Mouse (Mus musculus) NIH3T3 (cell line): Measurements from ENCODE around the gene Hkdc1.

Experiments used
- DNase-seq: peaks from one replicate; pipeline ENCODE4 v3.0.0-alpha.2; 2012; ENCODE audit warnings: low read depth

Hkdc1 gene

DNA sequence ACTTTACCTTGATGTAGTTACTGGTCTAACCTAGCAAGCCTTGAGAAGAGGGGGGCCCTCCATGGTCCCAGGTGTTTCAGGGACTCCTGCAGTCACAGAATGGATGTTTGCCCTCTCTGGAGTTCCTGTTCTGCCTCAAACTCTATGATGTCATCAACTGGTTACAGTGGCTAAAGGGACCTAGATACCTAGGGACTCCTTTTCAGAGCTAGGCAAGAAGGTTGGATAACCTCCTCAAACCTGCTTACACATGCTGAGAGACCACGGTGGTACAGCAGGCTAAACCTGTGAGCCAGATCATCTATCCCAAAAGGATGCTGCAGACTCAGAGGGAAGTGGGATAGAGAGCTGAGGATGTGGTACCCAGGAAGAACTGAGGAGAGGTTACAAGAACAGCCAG lies 42.5 kb downstream of the Hkdc1 start, which contains the start of gene Hk1:
Gene Hk1, minus strand, starts transcription at position 101 of the 400 bp plus-strand sequence.
- DNase-seq: no peak

DNA sequence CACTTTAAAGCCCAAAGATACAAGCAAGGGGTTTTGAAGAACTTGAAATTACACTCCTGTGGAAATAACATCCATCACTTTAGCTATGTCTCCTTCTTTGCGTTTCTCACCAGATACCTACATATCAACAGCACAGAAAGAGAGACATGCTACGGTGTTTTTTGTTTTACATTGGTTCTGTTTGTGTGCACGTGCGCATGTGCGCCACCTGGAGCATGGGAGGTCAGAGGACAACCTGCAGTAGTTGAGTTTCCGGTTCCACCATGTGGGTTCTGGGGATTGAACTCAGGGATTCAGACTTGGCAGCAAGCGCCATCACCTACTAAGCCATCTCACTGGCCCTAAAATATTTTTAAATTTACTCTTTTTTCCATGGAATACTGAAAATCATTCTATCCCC lies 63.5 kb downstream of the Hkdc1 start:
- no peak for DNase-seq

DNA sequence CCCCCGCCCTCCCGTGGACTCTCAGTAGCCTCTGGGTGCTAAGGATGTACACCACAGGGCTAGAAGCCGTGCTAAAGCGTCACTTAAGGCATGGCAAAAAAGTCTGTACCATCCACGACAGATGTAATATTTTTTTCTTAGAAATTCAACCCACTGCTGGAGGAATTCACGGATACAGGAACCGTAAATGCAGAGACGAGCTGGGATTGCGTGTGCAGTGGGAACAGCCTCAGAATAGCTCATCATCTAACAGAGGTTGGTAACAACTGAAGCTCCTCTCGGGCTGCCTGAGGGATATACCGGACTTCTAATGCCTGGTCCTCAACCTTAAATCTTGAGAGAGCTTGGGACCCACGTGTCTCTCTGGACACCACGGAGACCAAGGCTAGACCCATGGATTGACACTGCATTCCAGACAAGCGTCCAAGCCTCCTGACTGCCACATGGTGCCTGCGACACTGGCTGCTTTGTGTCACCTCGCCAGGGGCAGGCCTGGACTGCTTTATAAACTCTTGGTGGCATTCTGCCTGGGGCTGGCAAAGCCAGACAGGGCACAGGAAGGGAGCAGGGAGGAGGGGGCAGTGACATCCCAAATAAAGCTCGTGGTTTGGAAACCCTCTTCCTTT lies 66.1 kb downstream of the Hkdc1 start:
- DNase-seq: no peak

DNA sequence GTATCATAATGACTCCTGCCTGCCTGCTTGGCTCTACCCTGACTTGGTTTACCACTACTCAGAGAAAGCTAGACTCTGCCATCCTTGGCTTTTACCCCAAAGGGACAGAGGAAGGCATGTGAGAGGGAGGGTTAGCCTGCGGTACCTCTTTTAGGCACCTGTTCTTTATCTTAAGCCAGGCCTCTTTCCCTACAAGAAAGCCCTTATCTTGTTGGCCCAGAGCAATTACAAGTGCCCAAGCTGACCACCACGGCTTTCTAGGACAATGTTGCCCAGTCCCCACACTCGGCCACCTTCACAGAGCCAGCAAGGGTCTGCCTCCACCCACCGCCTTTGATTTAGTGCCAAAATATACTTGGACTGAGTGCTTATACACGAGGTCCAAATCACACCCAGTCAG lies 77.1 kb downstream of the Hkdc1 start:
- no peak for DNase-seq

GRCm38 (mm10) chr10:62344004-62344752 lies 78.1 kb downstream of the Hkdc1 start:
- no peak for DNase-seq

GRCm38 (mm10) chr10:62342512-62342911 lies 79.8 kb downstream of the Hkdc1 start:
- no peak for DNase-seq

- no peak for DNase-seq
Observed at GRCm38 (mm10) chr10:62341956-62342355, 80.3 kb downstream of the Hkdc1 start.

- DNase-seq: no peak
Observed at GRCm38 (mm10) chr10:62340991-62341390, 81.3 kb downstream of the Hkdc1 start.

DNA sequence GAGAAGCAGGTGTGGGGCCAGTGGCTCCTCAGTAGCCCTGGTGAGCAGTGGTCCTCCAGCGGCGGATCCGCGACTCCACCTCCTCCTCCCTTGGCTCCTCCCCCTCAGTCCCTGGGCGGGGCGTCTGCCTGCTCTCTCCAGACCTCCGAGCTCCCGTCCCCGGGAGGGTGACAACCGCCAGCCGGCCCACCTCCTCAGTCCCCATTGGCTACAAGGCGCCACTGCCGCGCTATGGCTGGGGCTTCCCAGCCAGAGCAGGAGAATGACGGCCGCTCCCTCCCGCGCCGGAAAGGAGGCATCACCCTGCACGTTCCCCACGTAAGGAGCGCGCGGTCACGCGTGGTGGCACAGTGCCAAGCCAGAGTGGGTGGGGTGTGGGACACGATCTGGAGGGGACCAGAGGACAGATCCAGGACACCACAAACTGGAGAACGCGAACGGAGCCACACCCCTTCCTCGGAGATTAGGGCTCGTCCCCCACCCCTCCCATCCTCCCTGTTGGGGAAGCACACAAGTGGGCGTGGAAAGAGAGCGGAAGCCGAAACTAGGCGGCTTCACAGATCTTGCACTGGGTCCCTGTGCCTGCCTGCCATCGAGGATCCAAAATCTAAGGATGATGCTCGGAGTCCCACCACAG lies 82.1 kb downstream of the Hkdc1 start:
- peak; percentile 96 for DNase-seq

GRCm38 (mm10) chr10:62339211-62340094 lies 82.8 kb downstream of the Hkdc1 start:
- peak; percentile 53 for DNase-seq

DNA sequence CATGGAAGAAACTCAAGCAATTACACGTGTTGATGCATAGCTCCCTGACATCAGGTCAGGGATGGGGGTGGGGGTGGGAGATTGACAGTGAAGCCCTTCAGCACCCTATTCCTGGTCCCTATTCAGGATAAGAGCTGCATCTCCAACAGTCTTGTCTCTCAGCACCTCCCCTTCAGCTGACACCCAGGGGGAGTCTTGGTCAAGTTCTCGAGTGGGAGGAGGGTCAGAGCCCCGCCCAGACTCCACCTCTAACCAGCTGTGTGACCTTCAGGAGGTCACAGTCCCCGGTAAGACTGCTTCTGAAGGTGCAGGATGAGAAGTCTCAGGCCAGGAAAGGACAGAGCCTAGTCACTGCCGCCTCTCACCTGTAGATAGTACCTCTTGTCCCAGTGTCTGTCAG lies 83.7 kb downstream of the Hkdc1 start:
- no peak for DNase-seq

GRCm38 (mm10) chr10:62338176-62338575 lies 84.1 kb downstream of the Hkdc1 start:
- DNase-seq: no peak

- DNase-seq: peak; percentile 27
Observed at GRCm38 (mm10) chr10:62336601-62337578, 85.4 kb downstream of the Hkdc1 start.

GRCm38 (mm10) chr10:62335423-62335776 lies 86.9 kb downstream of the Hkdc1 start:
- peak; percentile 38 for DNase-seq

DNA sequence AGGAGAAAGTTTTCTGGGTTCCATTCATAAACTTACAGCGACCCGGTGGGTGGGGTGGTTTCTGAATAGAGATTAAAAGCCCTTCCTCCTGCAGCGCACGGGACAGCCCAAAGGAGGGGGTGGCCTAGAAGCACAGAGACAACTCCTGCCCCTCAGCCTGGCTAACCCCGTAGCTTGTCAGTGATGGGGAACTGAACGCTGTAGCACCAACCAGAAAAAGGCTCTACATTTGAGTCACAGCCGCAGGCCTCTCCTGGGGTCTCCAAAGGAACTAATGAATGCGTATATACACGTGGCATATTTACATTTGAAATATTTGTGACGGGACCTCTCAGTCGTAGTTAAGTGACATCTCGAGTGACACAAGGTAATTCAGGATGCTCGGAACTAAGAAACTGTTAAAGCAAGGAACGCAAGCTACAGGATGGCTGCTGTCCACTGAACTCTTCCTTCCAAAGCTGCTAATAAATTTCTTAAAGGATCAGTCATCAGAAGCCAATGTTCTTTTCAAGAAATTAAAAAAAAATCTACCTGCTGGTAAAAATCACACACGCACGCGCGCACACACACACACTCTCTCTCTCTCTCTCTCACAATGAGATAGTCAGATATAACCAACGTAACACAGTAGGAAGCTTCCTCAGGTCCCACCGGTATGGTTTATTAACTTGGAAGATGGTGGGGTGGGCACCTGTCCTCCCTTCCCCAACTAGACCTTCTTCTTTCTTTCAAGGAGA lies 87.4 kb downstream of the Hkdc1 start:
- DNase-seq: no peak

DNA sequence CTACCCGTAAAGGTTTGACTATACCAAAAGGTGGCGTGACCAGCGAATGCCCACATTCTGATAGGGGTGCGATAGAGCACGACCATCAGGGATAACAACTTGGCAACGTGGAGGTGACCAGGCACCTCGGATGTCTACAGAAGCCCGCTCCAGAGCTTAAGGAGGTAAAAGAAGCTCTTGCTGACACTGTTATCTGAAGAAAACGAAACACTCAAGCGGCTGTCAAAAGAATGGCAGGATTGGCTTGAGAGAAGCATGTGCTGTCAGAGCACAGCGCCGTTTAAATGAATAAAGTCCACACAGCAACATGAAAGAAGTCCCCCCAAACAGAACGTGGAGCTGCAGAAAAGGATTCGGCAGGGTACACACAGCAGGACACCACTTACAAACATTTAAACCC lies 89.0 kb downstream of the Hkdc1 start:
- no peak for DNase-seq
